Mouse (Mus musculus) brain, embryonic 14.5 days (tissue): ENCODE data around the gene Cavin3. TPM values are rescaled to one million over a fixed set of nuclear protein-coding genes. Genes with fewer than 3 reads are reported as not detected.

ENCODE experiments used
- DNase-seq: peaks from one replicate; pipeline ENCODE4 v3.0.0-alpha.2; 2011; ENCODE audit warnings: low read depth
- CTCF ChIP-seq: fragments of 200-500 bp; IDR thresholded peaks from 2 replicates; pipeline ENCODE4 v1.5.1; 2012; ENCODE audit warnings: inconsistent platforms, mild to moderate bottlenecking, moderate library complexity, borderline replicate concordance; ENCODE audit not compliant: insufficient read depth, insufficient read length; ENCODE audit errors: extremely low read depth
- POLR2A ChIP-seq: fragments of 200-500 bp; IDR thresholded peaks from 2 replicates; pipeline ENCODE4 v1.6.1; 2012; ENCODE audit warnings: mild to moderate bottlenecking, inconsistent platforms, borderline replicate concordance; ENCODE audit not compliant: poor library complexity, insufficient read depth, insufficient read length, severe bottlenecking; ENCODE audit errors: extremely low read depth
- polyA plus RNA-seq: library from polyadenylated mRNA; depleted of rRNA; stranded (reverse); fragments of >200 nt; gene quantifications from 2 replicates; pipeline ENCODE4 v1.2.3, GENCODE M21; 2012; rRNA removed

Cavin3 gene
- polyA plus RNA-seq, 1 experiment, result 22.7 TPM

GRCm38 (mm10) chr7:105441426-105441825 lies 40.7 kb downstream of the Cavin3 start:
- DNase-seq, result no peak
- TF ChIP-seq POLR2A (no peak), CTCF (no peak)

GRCm38 (mm10) chr7:105437979-105438772 lies 43.9 kb downstream of the Cavin3 start:
- no peak for TF ChIP-seq CTCF
- no peak for TF ChIP-seq POLR2A
- DNase-seq, result no peak

GRCm38 (mm10) chr7:105434798-105435197 lies 47.3 kb downstream of the Cavin3 start:
- no peak for DNase-seq
- TF ChIP-seq POLR2A, result no peak
- no peak for TF ChIP-seq CTCF

GRCm38 (mm10) chr7:105433859-105434258 lies 48.2 kb downstream of the Cavin3 start:
- no peak for DNase-seq
- TF ChIP-seq POLR2A (no peak), CTCF (no peak)

GRCm38 (mm10) chr7:105432058-105432457 lies 50.0 kb downstream of the Cavin3 start:
- DNase-seq, result no peak
- TF ChIP-seq CTCF (no peak), POLR2A (no peak)

Other genes with a start within 250 kb of the Cavin3 start
- not detected in 2 replicates for gene Olfr688, start 194.2 kb downstream of the Cavin3 start, polyA plus RNA-seq
- not detected in 2 replicates for gene Olfr689, start 171.1 kb downstream of the Cavin3 start, polyA plus RNA-seq
- gene Olfr690, start 148.2 kb downstream of the Cavin3 start, polyA plus RNA-seq, result 0.26 and 0.40 TPM in 2 replicates
- 0.31 and 0.40 TPM in 2 replicates for gene Olfr691, start 140.0 kb downstream of the Cavin3 start, polyA plus RNA-seq
- gene Olfr692, start 114.1 kb downstream of the Cavin3 start, polyA plus RNA-seq, result not detected in 2 replicates
- gene Gm5901, start 107.3 kb downstream of the Cavin3 start, polyA plus RNA-seq, result not detected in 2 replicates
- gene Fam160a2, start 82.2 kb downstream of the Cavin3 start, polyA plus RNA-seq, result 41.6 and 50.0 TPM in 2 replicates
- gene Cnga4, start 77.7 kb downstream of the Cavin3 start, polyA plus RNA-seq, result 0.37 TPM in 2 replicates
- 2.1 and 3.0 TPM in 2 replicates for gene Cckbr, start 56.6 kb downstream of the Cavin3 start, polyA plus RNA-seq
- 51.2 and 59.6 TPM in 2 replicates for gene Smpd1, start 72.1 kb upstream of the Cavin3 start, polyA plus RNA-seq
- gene Apbb1, start 99.4 kb upstream of the Cavin3 start, polyA plus RNA-seq, result 304 and 347 TPM in 2 replicates
- gene Hpx, start 117.8 kb upstream of the Cavin3 start, polyA plus RNA-seq, result 0.45 and 0.74 TPM in 2 replicates
- 96.5 and 127 TPM in 2 replicates for gene Trim3, start 151.3 kb upstream of the Cavin3 start, polyA plus RNA-seq
- gene Timm10b, start 157.8 kb upstream of the Cavin3 start, polyA plus RNA-seq, result 101 and 145 TPM in 2 replicates
- gene Arfip2, start 158.1 kb upstream of the Cavin3 start, polyA plus RNA-seq, result 103 and 120 TPM in 2 replicates
- 73.1 and 134 TPM in 2 replicates for gene Gm45799, start 158.3 kb upstream of the Cavin3 start, polyA plus RNA-seq
- gene Dnhd1, start 168.5 kb upstream of the Cavin3 start, polyA plus RNA-seq, result 6.3 and 7.0 TPM in 2 replicates